Mouse (Mus musculus): Measurements from ENCODE around the gene Git1. TPM values are rescaled to one million over a fixed set of nuclear protein-coding genes. Genes with fewer than 3 reads are reported as not detected.

The Git1 gene
- polyA plus RNA-seq, 1 experiment from 2014 or later, result 14.1 TPM

DNA sequence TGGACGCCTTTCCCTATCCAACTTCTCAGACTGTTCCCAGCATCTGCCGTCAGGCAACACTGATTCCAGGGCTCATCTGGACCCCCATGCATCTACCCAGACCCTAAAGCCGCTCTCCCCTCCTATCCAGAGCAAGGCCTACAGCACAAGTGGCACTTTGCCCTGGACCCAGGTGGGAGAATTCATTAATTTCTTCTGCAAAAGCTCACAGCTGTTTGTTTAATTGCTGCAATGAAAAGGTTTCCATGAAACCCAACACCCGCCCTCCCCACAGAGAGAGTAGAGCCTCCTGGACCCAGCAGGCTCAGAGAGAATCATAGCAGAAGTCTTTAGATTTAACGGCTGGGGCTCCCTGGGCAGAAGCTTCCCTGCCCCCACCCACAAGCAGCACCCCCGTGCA is 8.1 kb upstream of the Git1 start:
- peaks cover 80% of the 10 kb centered on the region for H3K4me1 ChIP-seq (replicated peaks)

DNA sequence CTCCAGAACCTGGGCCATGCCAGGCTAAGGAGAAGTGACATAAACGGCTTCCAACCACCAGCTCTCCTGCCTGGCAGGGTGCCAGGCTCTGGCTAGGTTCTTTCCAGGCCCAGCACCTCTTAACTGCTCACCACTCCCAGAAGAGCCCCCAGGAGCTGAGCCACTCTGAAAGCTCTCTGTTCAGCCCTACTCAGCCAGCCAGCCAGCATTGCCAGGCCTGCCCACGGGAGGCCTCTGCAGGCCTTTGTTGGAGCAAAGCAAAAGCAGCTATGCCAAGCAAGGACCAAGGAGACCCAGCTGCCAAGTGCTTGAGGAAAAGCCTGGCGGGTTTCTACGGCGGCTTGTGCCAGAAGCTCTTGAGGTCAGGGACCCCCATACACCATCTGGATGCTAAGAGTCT is 6.6 kb upstream of the Git1 start:
- H3K36me3 ChIP-seq, result no peaks in the 10 kb centered on the region
- peak overlapping the region; percentile 84 for H3K4me2 ChIP-seq
- H3K9ac ChIP-seq, result peak overlapping the region; percentile 98
- no peak for ATAC-seq (ENCODE audit: low read depth)
- peaks cover 89% of the 10 kb centered on the region for H3K4me1 ChIP-seq (replicated peaks)
- WGBS, result 34% methylated on average over 5 of the region's 5 CpGs
- no peaks in the 10 kb centered on the region for H3K9me3 ChIP-seq
- H3K27ac ChIP-seq (replicated peaks), result peak overlapping the region; percentile 95
- peak overlapping the region; percentile 89 for H3K4me3 ChIP-seq
- no peaks in the 10 kb centered on the region for H3K27me3 ChIP-seq

More for the DNA sequence above, 8.1 kb upstream of the Git1 start:
- Histone ChIP-seq H3K27me3 (no peaks in the 10 kb centered on the region), H3K9me3 (no peaks in the 10 kb centered on the region), H3K9ac (peak overlapping the region; percentile 52; the same call in 1 of the 2 replicates), H3K27ac (replicated peaks) (peak overlapping the region; percentile 95), H3K4me2 (peak overlapping the region; percentile 84), H3K36me3 (no peaks in the 10 kb centered on the region), H3K4me3 (peak overlapping the region; percentile 9; the same call in 1 of the 2 replicates)
- 30% methylated on average over 6 of the region's 6 CpGs for WGBS
- ATAC-seq (ENCODE audit: low read depth), result no peak

- no peaks in the 10 kb centered on the region for H3K9me3 ChIP-seq
- H3K9ac ChIP-seq, result peak overlapping the region; percentile 98
- no peaks in the 10 kb centered on the region for H3K36me3 ChIP-seq
- ATAC-seq (ENCODE audit: low read depth), result no peak
- peak overlapping the region; percentile 84 for H3K4me2 ChIP-seq
- WGBS, result 2% methylated on average over 53 of the region's 55 CpGs
- H3K4me3 ChIP-seq, result peak overlapping the region; percentile 89
- peaks cover 79% of the 10 kb centered on the region for H3K4me1 ChIP-seq (replicated peaks)
- H3K27me3 ChIP-seq, result no peaks in the 10 kb centered on the region
- H3K27ac ChIP-seq (replicated peaks), result peak overlapping the region; percentile 95
Observed at GRCm38 (mm10) chr11:77488771-77489581, 4.4 kb upstream of the Git1 start.

GRCm38 (mm10) chr11:77489591-77490235 is 3.6 kb upstream of the Git1 start, which contains the start of gene Ankrd13b:
Gene Ankrd13b (minus strand): TSS chr11:77489678.
- H3K9ac ChIP-seq, result peak within 1 kb of the TSS; percentile 98
- WGBS, result under 1% methylated on average over 72 of the region's 87 CpGs
- no peaks in the 10 kb centered on the region for H3K36me3 ChIP-seq
- peak; percentile 63 for ATAC-seq (ENCODE audit: low read depth)
- peaks cover 79% of the 10 kb centered on the region for H3K4me1 ChIP-seq (replicated peaks)
- peak within 1 kb of the TSS; percentile 84 for H3K4me2 ChIP-seq
- H3K27me3 ChIP-seq, result no peaks in the 10 kb centered on the region
- peak within 1 kb of the TSS; percentile 95 for H3K27ac ChIP-seq (replicated peaks)
- H3K9me3 ChIP-seq, result no peaks in the 10 kb centered on the region
- peak within 1 kb of the TSS; percentile 89 for H3K4me3 ChIP-seq

DNA sequence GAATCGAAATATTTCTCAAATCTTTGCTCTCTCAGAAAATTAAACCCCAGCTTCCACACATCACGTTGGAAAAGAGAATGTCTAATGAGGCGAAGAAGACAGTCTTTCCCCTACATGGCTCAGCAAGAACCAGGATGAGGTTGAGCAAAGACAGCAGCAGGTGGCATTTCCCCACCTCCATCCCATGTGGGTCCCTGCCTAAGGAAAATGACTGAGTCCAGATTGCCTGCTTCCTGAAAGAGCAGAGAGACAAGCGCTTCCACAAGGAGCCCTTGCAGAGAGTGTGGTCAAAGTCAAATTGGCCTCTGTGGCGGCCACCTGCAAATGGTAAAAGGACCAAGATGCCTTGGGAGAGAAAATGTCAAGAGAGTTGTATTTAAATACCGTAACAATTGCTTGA is 2.9 kb upstream of the Git1 start:
- ATAC-seq (ENCODE audit: low read depth), result no peak
- Histone ChIP-seq H3K9me3 (no peaks in the 10 kb centered on the region), H3K27ac (replicated peaks) (peak overlapping the region; percentile 95), H3K4me2 (peak overlapping the region; percentile 84), H3K4me3 (peak overlapping the region; percentile 89), H3K4me1 (replicated peaks) (peaks cover 79% of the 10 kb centered on the region), H3K9ac (peak overlapping the region; percentile 98), H3K36me3 (no peaks in the 10 kb centered on the region), H3K27me3 (no peaks in the 10 kb centered on the region)
- WGBS, result 64% methylated on average over 6 of the region's 6 CpGs

DNA sequence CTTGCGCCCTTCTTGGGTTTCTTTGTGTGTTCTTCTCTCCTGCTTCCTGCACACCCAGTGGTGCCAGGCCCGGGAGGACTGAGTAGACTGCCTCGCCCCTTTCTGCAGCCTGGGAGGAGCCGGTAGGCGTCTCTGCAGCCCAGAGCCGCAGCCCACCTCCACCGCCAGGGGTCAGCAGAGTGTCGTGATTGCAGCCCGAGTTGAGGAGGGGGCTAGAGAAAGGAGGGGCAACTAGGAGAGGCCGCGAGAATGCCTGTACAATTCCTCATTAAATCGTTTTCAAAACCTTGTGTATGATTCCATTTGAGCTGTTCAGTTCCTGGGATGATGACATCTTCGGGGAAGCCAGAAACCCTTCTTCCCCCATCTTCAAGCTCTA is 2.2 kb upstream of the Git1 start:
- Histone ChIP-seq H3K9ac (peak overlapping the region; percentile 98), H3K27ac (replicated peaks) (peak overlapping the region; percentile 95), H3K4me1 (replicated peaks) (peaks cover 79% of the 10 kb centered on the region), H3K9me3 (no peaks in the 10 kb centered on the region), H3K4me3 (peak overlapping the region; percentile 89), H3K27me3 (no peaks in the 10 kb centered on the region), H3K36me3 (no peaks in the 10 kb centered on the region), H3K4me2 (peak overlapping the region; percentile 84)
- peak; percentile 64 for ATAC-seq (ENCODE audit: low read depth)
- 0% methylated on average over 13 of the region's 13 CpGs for WGBS

DNA sequence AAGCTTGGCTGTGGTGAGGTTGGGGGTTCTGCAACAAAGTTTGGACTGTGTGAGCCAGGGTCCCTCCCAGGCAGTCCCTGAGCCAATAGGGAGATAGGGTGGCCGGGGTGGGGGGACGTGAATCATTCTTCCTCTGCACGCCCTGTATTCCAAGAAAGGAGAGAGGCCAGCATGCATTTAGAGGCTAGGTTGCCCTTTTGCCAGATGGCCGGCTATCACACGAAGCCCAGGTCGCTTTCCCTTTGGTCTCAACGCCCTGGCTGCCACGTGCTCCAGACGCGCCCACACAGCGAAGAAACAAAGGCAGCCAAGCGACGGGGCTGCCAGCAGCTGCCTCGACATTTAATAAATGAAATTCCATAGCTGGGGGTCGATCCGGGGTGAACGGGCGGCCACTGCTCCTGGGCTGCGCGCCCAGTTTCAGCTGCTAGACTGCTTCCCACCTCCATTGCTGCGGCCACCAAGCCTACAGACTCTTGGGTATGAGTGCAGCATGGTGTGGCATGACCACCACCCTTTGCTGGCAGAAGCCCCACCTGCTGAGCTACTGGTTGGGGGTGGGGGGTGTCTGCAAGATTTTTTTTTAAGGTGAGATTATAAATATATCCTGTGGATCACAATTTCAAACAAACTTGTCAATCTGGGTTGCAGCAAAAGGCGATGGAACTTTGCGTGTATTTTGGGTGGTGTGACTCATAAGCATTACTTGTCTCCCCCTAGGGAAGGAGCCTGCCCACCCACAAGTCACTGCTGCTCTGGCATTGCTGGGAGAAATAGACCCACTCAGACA is 1.7 kb upstream of the Git1 start:
- H3K9me3 ChIP-seq, result no peaks in the 10 kb centered on the region
- WGBS, result under 1% methylated on average over 23 of the region's 23 CpGs

DNA sequence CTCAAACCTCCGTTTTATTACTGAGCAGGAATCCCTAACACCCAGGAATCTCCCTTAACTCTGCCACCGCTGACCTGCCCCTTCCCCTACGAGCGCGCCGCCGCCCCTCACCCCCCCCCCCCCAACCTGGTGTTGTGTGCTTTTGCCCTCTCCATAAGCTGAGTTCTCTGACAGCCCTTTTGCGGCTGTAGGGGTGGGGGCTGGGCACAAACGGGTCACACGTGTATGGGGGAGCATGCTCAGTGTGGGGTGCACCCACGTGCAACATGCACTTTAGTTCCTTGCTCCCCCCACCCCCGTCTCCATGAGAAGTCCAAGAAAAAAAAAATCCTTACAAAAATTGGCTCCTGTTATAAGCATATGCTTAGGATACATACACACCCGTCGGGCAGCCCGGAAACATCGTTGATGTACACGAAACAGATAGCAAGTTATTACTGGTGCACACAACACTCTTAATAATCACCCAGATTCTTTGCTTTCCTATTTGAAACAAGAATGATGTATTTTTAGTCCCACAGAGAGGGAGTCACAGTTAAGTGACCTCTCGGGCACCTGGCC is 971 bp upstream of the Git1 start:
- peaks cover 73% of the 10 kb centered on the region for H3K4me1 ChIP-seq (replicated peaks)
- H3K4me3 ChIP-seq, result peak overlapping the region; percentile 89
- H3K36me3 ChIP-seq, result no peaks in the 10 kb centered on the region
- 0% methylated on average over 18 of the region's 18 CpGs for WGBS
- peak overlapping the region; percentile 98 for H3K9ac ChIP-seq
- no peaks in the 10 kb centered on the region for H3K9me3 ChIP-seq
- no peaks in the 10 kb centered on the region for H3K27me3 ChIP-seq
- ATAC-seq (ENCODE audit: low read depth), result no peak
- H3K27ac ChIP-seq (replicated peaks), result peak overlapping the region; percentile 95
- H3K4me2 ChIP-seq, result peak overlapping the region; percentile 84

More for the DNA sequence above, 1.7 kb upstream of the Git1 start:
- Histone ChIP-seq H3K4me1 (replicated peaks) (peaks cover 74% of the 10 kb centered on the region), H3K27me3 (no peaks in the 10 kb centered on the region), H3K4me2 (peak overlapping the region; percentile 84), H3K36me3 (no peaks in the 10 kb centered on the region), H3K4me3 (peak overlapping the region; percentile 89), H3K27ac (replicated peaks) (peak overlapping the region; percentile 95), H3K9ac (peak overlapping the region; percentile 98)
- peak; percentile 51 for ATAC-seq (ENCODE audit: low read depth)

DNA sequence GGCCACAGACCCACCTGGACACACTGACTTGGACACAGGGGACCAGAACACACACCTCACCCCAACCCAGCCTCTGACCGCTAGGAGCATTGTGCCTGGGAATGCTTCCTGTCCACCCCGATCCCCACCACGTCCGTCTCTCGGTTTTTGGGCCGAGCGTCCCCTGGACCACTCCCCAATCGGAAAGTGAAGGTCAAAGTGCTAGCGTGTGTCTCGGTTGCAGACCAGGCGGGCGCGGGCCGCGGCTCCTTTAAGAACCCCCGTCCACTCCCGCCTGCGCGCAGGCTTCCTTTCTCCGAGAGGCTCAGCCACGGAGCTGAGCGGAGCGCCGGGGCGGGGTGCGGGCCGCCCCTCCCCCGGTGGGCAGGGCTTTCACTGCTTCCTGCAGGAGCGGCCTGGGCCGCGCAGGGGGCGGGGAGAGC is 440 bp upstream of the Git1 start:
- H3K27me3 ChIP-seq, result no peaks in the 10 kb centered on the region
- H3K9ac ChIP-seq, result peak overlapping the region; percentile 98
- H3K9me3 ChIP-seq, result no peaks in the 10 kb centered on the region
- peak overlapping the region; percentile 84 for H3K4me2 ChIP-seq
- no peaks in the 10 kb centered on the region for H3K36me3 ChIP-seq
- peak; percentile 59 for ATAC-seq (ENCODE audit: low read depth)
- WGBS, result 1% methylated on average over 30 of the region's 32 CpGs
- peak overlapping the region; percentile 95 for H3K27ac ChIP-seq (replicated peaks)
- H3K4me3 ChIP-seq, result peak overlapping the region; percentile 89
- H3K4me1 ChIP-seq (replicated peaks), result peaks cover 73% of the 10 kb centered on the region

DNA sequence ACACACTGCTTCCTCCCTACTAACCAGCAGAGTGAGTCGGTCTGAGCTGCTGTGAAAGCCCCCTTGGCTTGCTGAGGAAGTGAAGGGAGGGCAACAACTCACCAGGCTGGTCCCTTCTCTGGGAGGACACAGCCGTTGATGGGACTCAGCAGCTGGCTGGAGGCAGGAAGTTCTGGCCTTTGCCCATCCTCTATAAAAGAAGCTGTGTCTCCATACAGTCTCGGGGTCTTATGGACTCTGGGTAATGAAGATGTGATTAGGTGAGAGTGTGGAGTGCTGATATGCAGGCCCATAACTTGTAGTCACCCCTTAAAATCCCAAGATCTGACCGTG is 948 bp downstream of the Git1 start:
- Histone ChIP-seq H3K9ac (peak overlapping the region; percentile 98), H3K27me3 (no peaks in the 10 kb centered on the region), H3K4me2 (peak overlapping the region; percentile 89), H3K4me3 (peak overlapping the region; percentile 89), H3K9me3 (no peaks in the 10 kb centered on the region), H3K27ac (replicated peaks) (peak overlapping the region; percentile 95), H3K36me3 (peaks cover 2% of the 10 kb centered on the region), H3K4me1 (replicated peaks) (peaks cover 74% of the 10 kb centered on the region)
- ATAC-seq (ENCODE audit: low read depth), result no peak
- 34% methylated on average over 4 of the region's 4 CpGs for WGBS

DNA sequence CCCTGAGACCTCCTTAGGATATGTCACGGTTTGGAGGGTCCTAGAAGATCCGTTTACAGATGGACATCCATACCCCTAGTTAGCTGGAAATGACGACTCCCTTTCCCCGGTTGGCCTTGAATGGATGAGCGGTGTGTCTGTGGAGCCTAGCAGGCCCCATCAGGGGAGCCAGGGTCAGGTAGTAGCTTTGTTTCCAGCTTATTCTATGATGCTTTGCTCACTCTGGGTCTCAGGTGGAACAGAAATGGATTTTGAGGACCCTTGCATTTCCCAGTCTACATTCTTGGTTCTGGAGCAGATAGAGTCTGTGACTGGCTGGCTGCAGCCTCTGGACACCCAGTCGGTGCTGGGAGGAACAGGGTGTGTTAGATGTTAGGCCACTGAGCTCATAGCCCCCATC is 1.4 kb downstream of the Git1 start:
- H3K27ac ChIP-seq (replicated peaks), result 0 out of 2 replicates have a peak overlapping the region, but pooled peaks have one; percentile 95
- 78% methylated on average over 6 of the region's 6 CpGs for WGBS
- ATAC-seq (ENCODE audit: low read depth), result no peak

More for the DNA sequence above, 1.4 kb downstream of the Git1 start:
- peak overlapping the region; percentile 89 for H3K4me3 ChIP-seq
- H3K9me3 ChIP-seq, result no peaks in the 10 kb centered on the region
- H3K4me2 ChIP-seq, result peak overlapping the region; percentile 89
- peaks cover 79% of the 10 kb centered on the region for H3K4me1 ChIP-seq (replicated peaks)
- no peaks in the 10 kb centered on the region for H3K27me3 ChIP-seq
- H3K36me3 ChIP-seq, result peaks cover 6% of the 10 kb centered on the region
- peak overlapping the region; percentile 98 for H3K9ac ChIP-seq
